Mouse (Mus musculus) adrenal gland, postnatal 25 days (tissue): Measurements from ENCODE around the gene Bmp2k. TPM values are rescaled to one million over a fixed set of nuclear protein-coding genes. Genes with fewer than 3 reads are reported as not detected.

Source experiments
- DNase-seq: peaks from one replicate; pipeline ENCODE4 v3.0.0; 2021; ENCODE audit warnings: mixed read lengths
- total RNA-seq: library from RNA; stranded (reverse); gene quantifications from 2 replicates; pipeline ENCODE4 v1.2.3, GENCODE M21; 2021

Bmp2k gene
- total RNA-seq, 1 experiment from 2014 or later = 28.8 TPM

GRCm38 (mm10) chr5:97055511-97056068, 58.1 kb downstream of the Bmp2k start:
- no peak for DNase-seq

- no peak for DNase-seq
These were observed 58.9 kb downstream of the Bmp2k start for GRCm38 (mm10) chr5:97056359-97056758.

GRCm38 (mm10) chr5:97056791-97057450, 59.4 kb downstream of the Bmp2k start:
- no peak for DNase-seq

- DNase-seq = no peak
These were observed 63.4 kb downstream of the Bmp2k start for GRCm38 (mm10) chr5:97060864-97061263.

- DNase-seq = no peak
These were observed 64.6 kb downstream of the Bmp2k start for GRCm38 (mm10) chr5:97062041-97062440.

GRCm38 (mm10) chr5:97065746-97066145, 68.3 kb downstream of the Bmp2k start:
- no peak for DNase-seq

GRCm38 (mm10) chr5:97075476-97076151, 78.1 kb downstream of the Bmp2k start:
- DNase-seq = no peak

GRCm38 (mm10) chr5:97076167-97076566, 78.7 kb downstream of the Bmp2k start:
- DNase-seq = no peak

- no peak for DNase-seq
These were observed 80.2 kb downstream of the Bmp2k start for GRCm38 (mm10) chr5:97077676-97078075.

GRCm38 (mm10) chr5:97078641-97079040, 81.2 kb downstream of the Bmp2k start:
- DNase-seq = no peak

- DNase-seq = no peak
These were observed 84.0 kb downstream of the Bmp2k start for GRCm38 (mm10) chr5:97081481-97081880.

- no peak for DNase-seq
These were observed 86.2 kb downstream of the Bmp2k start for GRCm38 (mm10) chr5:97083701-97084100.

- peak; percentile 19 for DNase-seq
These were observed 87.1 kb downstream of the Bmp2k start for GRCm38 (mm10) chr5:97084541-97084940.

- no peak for DNase-seq
These were observed 87.6 kb downstream of the Bmp2k start for GRCm38 (mm10) chr5:97085071-97085470.

- DNase-seq = no peak
These were observed 89.6 kb downstream of the Bmp2k start for GRCm38 (mm10) chr5:97087030-97087630.

GRCm38 (mm10) chr5:97087746-97088145, 90.3 kb downstream of the Bmp2k start:
- DNase-seq = no peak

GRCm38 (mm10) chr5:97088231-97088630, 90.7 kb downstream of the Bmp2k start:
- DNase-seq = no peak

GRCm38 (mm10) chr5:97089426-97089825, 91.9 kb downstream of the Bmp2k start:
- no peak for DNase-seq

- DNase-seq = no peak
These were observed 92.7 kb downstream of the Bmp2k start for GRCm38 (mm10) chr5:97090034-97090784.

GRCm38 (mm10) chr5:97092970-97093369, 95.5 kb downstream of the Bmp2k start:
- no peak for DNase-seq

- no peak for DNase-seq
These were observed 97.8 kb downstream of the Bmp2k start for GRCm38 (mm10) chr5:97095335-97095734.

- DNase-seq = no peak
These were observed 100.1 kb downstream of the Bmp2k start for GRCm38 (mm10) chr5:97097631-97098041.
